Mouse (Mus musculus) adrenal gland, adult 18-20 months (tissue): Measurements from ENCODE around the gene Ccdc173. TPM values are rescaled to one million over a fixed set of nuclear protein-coding genes. Genes with fewer than 3 reads are reported as not detected.

ENCODE experiments used
- DNase-seq, 2 experiments: peaks; one replicate each; pipeline ENCODE4 v3.0.0; 2021 to 2022; ENCODE audit warnings: low spot score in 2 of 2
- total RNA-seq, 2 experiments: library from RNA; stranded (reverse); gene quantifications; 1 replicate in 1 of 2; 2 replicates in 1 of 2; pipeline ENCODE4 v1.2.3; 2021

The Ccdc173 gene
- total RNA-seq, 2 experiments from 2014 or later = 1.1 to 1.3 TPM

GRCm38 (mm10) chr2:69790722-69791121 is 1.3 kb upstream of the Ccdc173 start:
- no peak for DNase-seq

DNA sequence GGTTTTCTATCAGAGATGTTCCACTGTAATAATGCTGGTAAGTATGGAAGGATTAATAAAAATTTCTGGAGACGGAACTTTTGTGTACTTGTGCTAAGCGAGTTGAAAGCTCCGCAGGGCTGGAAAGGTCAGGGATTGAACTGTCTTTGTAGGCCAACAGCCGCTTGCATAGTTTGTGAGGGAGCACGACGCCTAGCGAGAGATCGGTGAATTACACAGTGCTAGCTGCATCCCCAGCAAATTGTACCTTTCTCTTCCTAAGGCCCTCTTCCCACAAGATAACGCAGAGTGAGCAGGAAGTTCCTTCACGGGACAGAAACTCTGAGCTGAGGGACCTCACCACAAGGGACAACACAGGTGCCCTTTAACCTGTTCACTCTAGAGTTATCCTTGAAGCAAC is 910 bp upstream of the Ccdc173 start:
- DNase-seq = peak; percentile 82 to 90

GRCm38 (mm10) chr2:69788974-69789373 is 401 bp downstream of the Ccdc173 start:
- DNase-seq = no peak

- DNase-seq = no peak
These were observed 10.6 kb downstream of the Ccdc173 start for GRCm38 (mm10) chr2:69778836-69779177.

DNA sequence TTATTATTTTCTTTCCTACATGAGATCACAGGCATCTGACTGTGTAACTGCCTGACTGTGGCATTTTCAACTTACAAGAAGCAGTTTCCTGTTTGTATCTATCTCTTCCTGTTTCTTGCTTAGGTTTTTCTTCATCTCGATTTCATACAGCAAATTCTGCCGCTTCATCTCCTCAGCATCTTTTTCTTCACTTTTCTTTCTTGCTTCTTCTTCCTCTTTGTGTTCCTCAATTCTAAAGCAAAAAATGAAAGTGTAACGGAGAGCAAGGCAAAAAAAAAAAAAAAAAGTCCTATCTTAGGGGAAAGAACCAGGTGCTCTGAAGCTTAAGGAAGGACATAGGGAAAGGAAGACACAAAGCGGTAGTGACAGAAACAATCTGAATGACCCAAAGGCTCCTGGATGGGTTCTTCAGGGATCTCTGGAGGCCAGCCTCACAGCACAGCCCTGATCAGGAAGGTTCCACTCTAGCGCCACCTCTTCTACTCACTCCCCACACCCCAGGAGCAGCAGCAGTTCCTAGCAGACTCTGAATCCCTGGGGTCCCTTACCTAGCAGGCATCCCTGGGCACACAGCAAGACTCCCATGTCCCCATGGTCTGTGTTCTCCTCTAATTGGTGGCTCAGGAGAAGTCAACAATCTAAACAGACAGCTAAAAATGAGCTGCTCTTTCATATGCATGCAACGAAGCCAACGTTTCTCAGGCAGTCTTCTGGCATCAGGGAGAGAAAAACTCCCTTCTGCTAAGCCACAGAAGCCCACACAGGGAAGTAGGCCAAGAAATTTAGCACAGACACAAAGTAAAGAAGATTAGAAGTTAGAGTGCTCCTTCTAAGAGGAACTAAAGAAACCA is 11.2 kb downstream of the Ccdc173 start:
- no peak for DNase-seq

DNA sequence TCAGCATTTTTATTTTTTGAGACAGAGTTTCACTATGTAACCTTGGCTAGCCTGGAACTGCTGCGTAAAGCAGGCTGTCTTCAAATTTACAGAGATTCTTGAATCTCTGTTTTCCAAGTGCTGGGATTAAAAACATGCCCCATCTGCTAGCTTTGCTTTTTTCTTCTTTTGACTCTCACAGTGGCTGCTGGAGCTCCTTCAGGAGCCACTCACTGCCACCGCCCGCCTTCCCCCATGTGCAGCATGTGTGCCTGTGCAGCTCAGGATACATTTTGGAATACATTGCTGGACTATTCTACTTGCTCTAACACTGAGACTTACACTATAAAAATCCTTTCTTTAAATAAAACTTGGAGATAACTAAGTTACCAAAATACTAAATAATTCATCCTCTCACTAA is 16.0 kb downstream of the Ccdc173 start:
- DNase-seq = no peak

- DNase-seq = no peak
These were observed 24.7 kb downstream of the Ccdc173 start for GRCm38 (mm10) chr2:69764716-69765115.

DNA sequence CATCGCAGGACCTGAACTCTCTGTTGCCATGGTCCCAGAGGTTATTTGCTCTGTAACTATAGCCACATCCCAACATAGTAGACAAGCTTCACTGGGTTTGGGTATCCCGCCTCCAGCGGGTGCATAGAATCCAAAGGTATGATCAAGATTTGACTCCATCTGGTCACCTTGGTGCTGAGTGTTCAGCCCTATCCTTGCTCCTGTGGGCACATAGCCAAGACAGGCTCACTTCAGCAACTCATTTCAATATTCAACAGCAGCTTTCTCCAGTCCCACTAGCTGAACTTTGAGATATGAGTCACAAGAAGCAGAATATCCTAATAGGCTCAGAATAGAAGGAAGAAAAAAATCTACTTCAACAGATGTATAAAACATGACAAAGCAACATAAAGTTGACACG is 26.0 kb downstream of the Ccdc173 start:
- no peak for DNase-seq

DNA sequence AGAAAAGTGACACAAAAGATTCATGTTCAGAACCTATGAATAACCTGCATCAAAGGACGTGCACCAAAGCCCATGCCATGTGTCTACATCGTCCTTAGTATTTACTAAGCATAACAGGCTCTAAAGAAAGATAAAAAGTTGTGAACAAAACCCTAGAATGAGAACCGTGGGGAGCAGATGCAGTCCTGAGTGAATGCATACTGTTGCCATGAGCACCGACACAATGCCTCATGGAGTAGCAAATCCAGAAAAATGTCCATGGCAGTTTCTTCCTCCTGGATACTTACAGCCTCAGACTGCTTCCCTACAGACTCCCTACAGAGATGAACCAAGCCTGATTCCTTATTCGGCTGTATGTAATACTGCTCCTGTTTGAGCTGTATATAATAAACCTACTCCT is 28.4 kb downstream of the Ccdc173 start:
- DNase-seq = no peak

- DNase-seq = no peak
These were observed 44.3 kb downstream of the Ccdc173 start for GRCm38 (mm10) chr2:69745091-69745490.

DNA sequence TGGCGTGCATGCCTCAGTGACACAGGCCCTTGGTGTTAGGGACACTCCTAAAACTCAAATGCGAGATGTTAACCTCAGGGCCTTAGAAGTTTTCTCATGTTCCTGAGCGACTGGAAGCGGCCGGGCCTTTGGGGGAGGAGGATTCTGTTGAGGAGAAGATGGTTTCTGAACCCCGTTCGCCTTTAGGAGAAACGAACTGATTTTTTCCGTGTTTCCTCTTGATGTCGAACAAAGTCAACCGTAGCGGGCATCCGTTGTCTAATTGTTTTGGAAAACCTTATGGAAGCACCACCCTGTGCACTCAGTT is 65.9 kb downstream of the Ccdc173 start:
- DNase-seq = no peak

GRCm38 (mm10) chr2:69722650-69723518 is 66.5 kb downstream of the Ccdc173 start:
- peak; percentile 93 to 95 for DNase-seq

DNA sequence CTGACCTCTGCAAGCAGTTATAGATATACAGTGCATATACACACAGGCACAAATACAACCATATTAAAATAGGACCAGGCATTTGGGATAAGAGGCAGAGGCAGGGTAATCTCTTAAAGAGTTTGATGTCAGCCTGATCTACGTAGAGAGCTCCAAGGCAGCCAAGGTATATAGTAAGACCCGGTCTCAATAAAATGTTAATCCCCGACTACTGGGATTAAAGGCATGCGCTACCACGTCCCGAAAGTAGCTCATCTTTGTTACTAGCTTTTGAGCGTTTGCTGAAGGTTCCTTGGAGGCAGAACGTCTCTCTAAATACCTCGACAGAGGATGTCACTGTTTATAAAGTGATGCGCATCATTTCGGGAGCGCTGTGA is 67.1 kb downstream of the Ccdc173 start, which contains the start of gene Ppig:
Gene Ppig, plus strand, starts transcription at position 273 of the 377 bp plus-strand sequence.
- DNase-seq = no peak

GRCm38 (mm10) chr2:69719121-69719520 is 70.3 kb downstream of the Ccdc173 start:
- DNase-seq = peak in 1 of 2 experiments; percentile 21

GRCm38 (mm10) chr2:69716483-69716882 is 72.9 kb downstream of the Ccdc173 start:
- DNase-seq = no peak

DNA sequence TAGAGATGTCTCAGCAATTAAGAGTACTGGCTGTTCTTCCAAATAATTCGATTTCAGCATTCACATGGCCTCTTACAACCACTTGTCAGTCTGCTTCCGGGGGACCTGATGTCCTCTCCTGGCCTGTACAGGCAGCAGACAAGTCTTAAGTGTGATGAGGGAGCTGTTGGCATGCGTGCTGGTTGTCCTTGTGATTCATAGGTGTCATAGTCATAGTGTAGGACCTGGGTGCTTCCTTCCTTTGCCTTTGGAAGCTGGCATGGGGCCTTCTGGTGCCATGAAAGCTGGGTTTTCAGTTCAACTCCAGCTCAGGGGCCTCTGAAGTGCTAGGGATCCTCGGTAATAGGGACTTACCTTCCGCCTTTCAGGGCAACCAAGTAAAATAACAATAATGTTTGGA is 75.2 kb downstream of the Ccdc173 start:
- DNase-seq = no peak

- DNase-seq = no peak
These were observed 75.8 kb downstream of the Ccdc173 start for GRCm38 (mm10) chr2:69713626-69714014.

GRCm38 (mm10) chr2:69712981-69713625 is 76.3 kb downstream of the Ccdc173 start, which contains the start of gene Fastkd1:
Gene Fastkd1 (minus strand): TSS chr2:69713516.
- DNase-seq = peak; percentile 70 to 77

DNA sequence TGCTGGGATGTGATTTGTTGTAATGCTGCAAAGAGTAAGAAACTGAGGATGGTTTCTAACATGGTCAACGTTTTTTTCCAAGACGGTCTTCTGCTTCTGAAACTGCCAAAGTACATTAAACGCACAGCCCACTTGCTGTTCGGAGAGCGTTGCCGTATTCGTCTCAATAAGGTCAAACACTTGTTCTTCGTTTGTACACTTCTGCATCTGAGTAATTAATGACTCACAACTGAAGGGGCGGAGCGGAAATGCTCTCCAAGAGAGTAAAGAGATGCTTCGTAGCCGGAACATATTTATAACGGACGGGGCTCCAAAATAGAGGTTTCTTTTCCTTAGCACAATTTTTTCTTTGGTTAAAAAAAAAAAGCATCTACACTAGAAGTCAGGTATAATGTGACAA is 77.2 kb downstream of the Ccdc173 start:
- no peak for DNase-seq
